Mouse (Mus musculus): Measurements from ENCODE around the gene Ccdc93. TPM values are rescaled to one million over a fixed set of nuclear protein-coding genes. Genes with fewer than 3 reads are reported as not detected.

The Ccdc93 gene
- polyA plus RNA-seq, 1 experiment from 2014 or later, result 6.4 TPM

DNA sequence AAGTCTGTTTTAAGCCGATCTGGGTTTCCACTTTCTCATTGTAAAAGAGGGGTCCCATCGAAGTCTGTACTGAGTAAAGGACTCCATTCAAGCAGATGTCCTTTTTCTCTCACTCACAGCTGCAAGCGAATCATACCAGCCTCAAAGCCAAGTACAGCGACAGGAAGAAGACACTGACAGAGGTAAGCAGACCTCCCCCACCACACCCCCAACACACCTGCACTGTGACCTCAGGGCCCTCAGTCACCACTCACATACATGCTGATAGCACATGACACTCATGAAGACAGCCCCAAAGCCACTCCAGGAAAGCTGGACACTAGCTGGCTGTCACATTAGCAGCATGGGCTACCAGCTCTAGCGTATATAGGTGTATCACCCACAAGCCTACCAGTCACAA is 46.9 kb downstream of the Ccdc93 start:
- WGBS, result 85% methylated on average over 5 of the region's 5 CpGs
- Histone ChIP-seq H3K4me1 (replicated peaks) (no peaks in the 10 kb centered on the region), H3K9me3 (replicated peaks) (no peaks in the 10 kb centered on the region), H3K27ac (no peak overlapping the region; the same call in 1 of the 2 replicates), H3K4me3 (no peak overlapping the region), H3K4me2 (no peak overlapping the region), H3K27me3 (no peaks in the 10 kb centered on the region), H3K9ac (no peak overlapping the region), H3K36me3 (peaks cover 47% of the 10 kb centered on the region)
- ATAC-seq (replicated peaks; ENCODE audit: insufficient number of reproducible peaks, insufficient read depth, low FRiP score, low read depth), result no peak

DNA sequence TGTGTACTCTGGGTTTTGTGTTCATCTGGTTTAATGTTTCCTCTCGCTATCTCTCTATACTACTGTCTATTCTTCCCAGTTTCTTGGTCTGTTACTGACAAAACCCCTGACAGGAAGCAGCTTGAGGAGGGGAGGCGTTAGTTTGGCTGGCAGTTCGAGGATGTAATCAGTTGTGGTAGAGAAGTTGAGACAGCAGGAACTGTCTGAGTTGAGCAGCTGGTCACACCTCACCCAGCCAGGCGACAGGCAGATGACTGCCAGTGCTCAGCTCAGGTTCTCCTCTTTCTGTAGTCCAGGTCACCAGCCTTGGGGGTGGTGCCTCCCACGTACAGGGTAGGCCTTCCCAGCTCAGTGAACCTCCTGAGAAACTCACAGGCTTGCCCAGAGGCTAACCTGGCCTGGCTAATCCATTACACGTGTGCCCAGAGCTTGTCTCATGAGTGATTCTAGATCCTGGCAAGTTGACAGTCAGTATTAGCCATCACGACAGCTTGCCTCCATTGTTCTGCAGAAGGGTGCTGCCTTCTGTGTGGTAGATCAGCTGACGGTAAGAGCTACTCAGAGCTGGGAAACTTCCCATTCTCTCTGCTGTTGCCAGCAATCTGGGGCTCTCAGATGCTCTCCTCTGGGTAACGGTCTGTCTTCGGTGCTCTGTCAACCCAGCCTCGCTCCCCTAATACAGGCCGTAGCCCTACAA is 47.6 kb downstream of the Ccdc93 start:
- no peak overlapping the region for H3K9ac ChIP-seq
- no peak overlapping the region for H3K4me2 ChIP-seq
- no peaks in the 10 kb centered on the region for H3K9me3 ChIP-seq (replicated peaks)
- WGBS, result 69% methylated on average over 12 of the region's 12 CpGs
- H3K4me3 ChIP-seq, result no peak overlapping the region
- no peak overlapping the region; the same call in 1 of the 2 replicates for H3K27ac ChIP-seq
- H3K4me1 ChIP-seq (replicated peaks), result no peaks in the 10 kb centered on the region
- peaks cover 55% of the 10 kb centered on the region for H3K36me3 ChIP-seq
- ATAC-seq (replicated peaks; ENCODE audit: insufficient number of reproducible peaks, insufficient read depth, low FRiP score, low read depth), result no peak; the same call in 1 of the 2 replicates
- no peaks in the 10 kb centered on the region for H3K27me3 ChIP-seq

DNA sequence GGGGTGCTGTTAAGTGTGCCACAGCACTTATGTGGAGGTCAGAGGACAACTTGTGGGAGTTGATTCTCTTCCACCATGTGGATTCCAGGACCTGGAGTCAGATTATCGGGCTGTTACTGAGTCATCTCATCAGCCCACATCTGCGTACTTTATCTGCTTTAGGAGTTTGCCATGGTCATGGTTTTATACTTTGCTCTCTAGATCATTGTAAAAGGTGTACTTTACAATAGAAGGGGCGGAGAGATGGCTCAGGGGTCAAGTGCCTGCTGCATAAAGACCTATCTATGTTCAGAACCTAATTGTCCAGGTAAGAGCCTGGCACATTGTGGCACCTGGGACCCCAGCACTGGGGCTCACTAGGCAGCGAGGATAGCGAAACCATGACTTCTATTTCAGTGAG is 48.6 kb downstream of the Ccdc93 start:
- Histone ChIP-seq H3K4me1 (replicated peaks) (no peaks in the 10 kb centered on the region), H3K36me3 (peaks cover 55% of the 10 kb centered on the region), H3K9ac (no peak overlapping the region), H3K4me2 (no peak overlapping the region), H3K9me3 (replicated peaks) (no peaks in the 10 kb centered on the region), H3K4me3 (no peak overlapping the region), H3K27me3 (no peaks in the 10 kb centered on the region), H3K27ac (no peak overlapping the region)
- no peak for ATAC-seq (replicated peaks; ENCODE audit: insufficient number of reproducible peaks, insufficient read depth, low FRiP score, low read depth)
- 88% methylated on average over 5 of the region's 5 CpGs for WGBS

DNA sequence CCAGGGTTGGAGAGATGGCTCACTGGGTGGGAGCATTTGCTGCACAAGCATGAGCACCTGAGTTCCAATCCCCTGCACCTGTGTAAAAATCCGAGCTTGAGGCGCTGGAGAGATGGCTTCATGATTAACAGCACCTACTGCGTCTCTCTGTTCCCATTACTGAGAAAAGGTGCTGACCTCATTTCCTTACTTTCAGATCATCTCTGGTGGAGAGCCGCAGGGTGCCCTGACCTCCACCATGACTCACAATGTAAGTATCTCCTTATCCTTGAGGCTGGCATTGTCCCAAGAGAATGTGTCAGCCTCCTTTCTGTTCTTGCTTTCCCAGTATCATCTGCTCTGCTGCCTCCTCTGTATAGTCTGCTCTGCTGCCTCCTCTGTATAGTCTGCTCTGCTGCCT is 52.2 kb downstream of the Ccdc93 start:
- no peak overlapping the region for H3K27ac ChIP-seq
- H3K4me2 ChIP-seq, result no peak overlapping the region
- H3K9me3 ChIP-seq (replicated peaks), result no peaks in the 10 kb centered on the region
- no peak overlapping the region for H3K4me3 ChIP-seq
- WGBS, result 60% methylated on average over 4 of the region's 4 CpGs
- no peak for ATAC-seq (replicated peaks; ENCODE audit: insufficient number of reproducible peaks, insufficient read depth, low FRiP score, low read depth)
- H3K9ac ChIP-seq, result no peak overlapping the region
- no peaks in the 10 kb centered on the region for H3K27me3 ChIP-seq
- no peaks in the 10 kb centered on the region for H3K4me1 ChIP-seq (replicated peaks)
- H3K36me3 ChIP-seq, result peaks cover 58% of the 10 kb centered on the region

DNA sequence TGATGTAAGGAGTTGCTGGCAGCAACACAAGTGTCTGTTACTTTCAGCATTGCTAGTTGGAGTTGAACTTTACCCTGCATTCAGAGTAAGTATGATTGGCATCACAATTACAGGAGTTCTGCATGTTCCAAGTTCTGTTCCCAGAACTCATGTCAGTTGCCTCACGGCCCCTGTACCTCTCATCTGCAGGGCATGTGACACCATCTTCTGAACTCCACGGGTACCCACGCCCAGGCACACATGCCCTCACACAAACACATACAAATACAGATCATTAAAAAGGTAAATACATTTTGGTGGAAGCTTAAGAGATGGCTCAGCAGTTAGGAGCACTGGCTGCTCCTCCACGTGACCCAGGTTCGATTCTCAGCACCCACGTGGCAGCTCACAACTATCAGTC is 56.0 kb downstream of the Ccdc93 start:
- no peaks in the 10 kb centered on the region for H3K9me3 ChIP-seq (replicated peaks)
- no peak overlapping the region for H3K4me3 ChIP-seq
- H3K9ac ChIP-seq, result no peak overlapping the region
- H3K27ac ChIP-seq, result no peak overlapping the region
- 84% methylated on average over 6 of the region's 6 CpGs for WGBS
- peaks cover 45% of the 10 kb centered on the region for H3K36me3 ChIP-seq
- no peaks in the 10 kb centered on the region for H3K27me3 ChIP-seq
- no peak for ATAC-seq (replicated peaks; ENCODE audit: insufficient number of reproducible peaks, insufficient read depth, low FRiP score, low read depth)
- H3K4me1 ChIP-seq (replicated peaks), result no peaks in the 10 kb centered on the region
- no peak overlapping the region for H3K4me2 ChIP-seq

DNA sequence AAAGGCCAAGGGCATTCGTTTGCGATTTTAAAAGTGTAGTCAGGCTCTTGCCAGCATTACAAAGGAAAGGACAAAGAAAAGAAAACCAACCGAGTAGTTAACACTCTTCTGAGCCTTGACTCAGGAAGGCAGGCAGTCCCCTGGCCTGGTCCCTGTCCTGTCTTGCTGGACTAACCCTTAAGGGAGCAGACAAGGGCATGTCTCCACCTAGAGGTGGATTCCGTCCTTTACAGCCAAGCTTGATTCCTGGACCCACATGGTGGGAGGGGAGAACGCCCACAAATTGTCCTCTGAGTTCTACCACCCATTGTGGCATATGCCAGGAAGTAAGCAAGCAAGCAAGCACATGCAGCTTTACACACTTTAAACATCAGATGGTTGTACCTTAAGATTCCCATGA is 59.4 kb downstream of the Ccdc93 start:
- Histone ChIP-seq H3K4me2 (no peak overlapping the region), H3K36me3 (peaks cover 56% of the 10 kb centered on the region), H3K27ac (no peak overlapping the region), H3K4me3 (no peak overlapping the region), H3K4me1 (replicated peaks) (no peaks in the 10 kb centered on the region), H3K9me3 (replicated peaks) (no peaks in the 10 kb centered on the region), H3K9ac (no peak overlapping the region), H3K27me3 (no peaks in the 10 kb centered on the region)
- no peak for ATAC-seq (replicated peaks; ENCODE audit: insufficient number of reproducible peaks, insufficient read depth, low FRiP score, low read depth)
- 30% methylated on average over 5 of the region's 5 CpGs for WGBS

DNA sequence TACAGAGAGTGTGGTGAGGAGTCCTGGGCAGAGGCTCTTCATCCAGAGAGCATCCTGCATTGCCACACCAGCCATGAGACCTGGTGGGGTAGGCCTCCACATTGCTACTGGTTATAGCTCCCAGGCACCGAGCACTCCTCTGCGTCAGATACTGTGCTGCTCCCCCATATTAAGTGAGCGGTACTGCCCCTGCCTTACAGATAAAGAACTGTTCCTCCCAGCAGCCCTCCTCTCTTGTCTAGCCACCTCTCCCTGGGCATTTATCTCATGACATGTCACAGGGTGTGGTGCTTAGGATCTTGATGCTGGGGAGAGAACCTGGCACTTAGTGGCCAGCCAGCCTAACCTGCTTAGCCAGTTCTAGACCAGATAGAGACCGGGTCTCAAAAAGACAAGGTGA is 66.2 kb downstream of the Ccdc93 start:
- no peak overlapping the region for H3K4me2 ChIP-seq
- peaks cover 75% of the 10 kb centered on the region for H3K36me3 ChIP-seq
- H3K9ac ChIP-seq, result no peak overlapping the region
- H3K27me3 ChIP-seq, result no peaks in the 10 kb centered on the region
- H3K4me1 ChIP-seq (replicated peaks), result no peaks in the 10 kb centered on the region
- no peak for ATAC-seq (replicated peaks; ENCODE audit: insufficient number of reproducible peaks, insufficient read depth, low FRiP score, low read depth)
- WGBS, result 91% methylated on average over 4 of the region's 4 CpGs
- no peak overlapping the region for H3K27ac ChIP-seq
- H3K4me3 ChIP-seq, result no peak overlapping the region
- no peaks in the 10 kb centered on the region for H3K9me3 ChIP-seq (replicated peaks)

DNA sequence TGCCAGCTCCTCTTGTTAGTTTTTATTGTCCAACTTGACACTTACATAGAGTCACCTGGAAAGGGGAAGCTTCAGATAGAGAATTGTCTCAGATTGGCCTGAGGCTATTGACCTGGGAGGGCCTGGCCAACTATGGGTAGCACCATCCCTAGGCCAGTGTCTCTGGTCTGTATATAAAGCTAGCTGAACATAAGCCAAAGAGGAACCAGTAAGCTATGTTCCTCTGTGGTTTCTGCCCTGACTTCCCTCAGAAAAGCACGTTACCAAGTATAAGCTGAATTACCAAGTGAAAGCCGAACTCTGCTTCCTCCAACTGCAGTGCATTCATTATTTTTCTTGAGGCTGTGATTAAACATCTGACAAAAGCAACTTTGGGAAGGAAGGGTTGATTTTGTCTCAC is 77.9 kb downstream of the Ccdc93 start:
- no peaks in the 10 kb centered on the region for H3K4me1 ChIP-seq (replicated peaks)
- ATAC-seq (replicated peaks; ENCODE audit: insufficient number of reproducible peaks, insufficient read depth, low FRiP score, low read depth), result no peak
- H3K4me3 ChIP-seq, result no peak overlapping the region
- H3K4me2 ChIP-seq, result no peak overlapping the region
- H3K9me3 ChIP-seq (replicated peaks), result 0 out of 2 replicates have a peak, but pooled peaks cover 4% of the 10 kb centered on the region
- H3K9ac ChIP-seq, result no peak overlapping the region
- no peaks in the 10 kb centered on the region for H3K27me3 ChIP-seq
- H3K36me3 ChIP-seq, result peaks cover 4% of the 10 kb centered on the region
- H3K27ac ChIP-seq, result no peak overlapping the region
- 76% methylated on average over 2 of the region's 2 CpGs for WGBS

DNA sequence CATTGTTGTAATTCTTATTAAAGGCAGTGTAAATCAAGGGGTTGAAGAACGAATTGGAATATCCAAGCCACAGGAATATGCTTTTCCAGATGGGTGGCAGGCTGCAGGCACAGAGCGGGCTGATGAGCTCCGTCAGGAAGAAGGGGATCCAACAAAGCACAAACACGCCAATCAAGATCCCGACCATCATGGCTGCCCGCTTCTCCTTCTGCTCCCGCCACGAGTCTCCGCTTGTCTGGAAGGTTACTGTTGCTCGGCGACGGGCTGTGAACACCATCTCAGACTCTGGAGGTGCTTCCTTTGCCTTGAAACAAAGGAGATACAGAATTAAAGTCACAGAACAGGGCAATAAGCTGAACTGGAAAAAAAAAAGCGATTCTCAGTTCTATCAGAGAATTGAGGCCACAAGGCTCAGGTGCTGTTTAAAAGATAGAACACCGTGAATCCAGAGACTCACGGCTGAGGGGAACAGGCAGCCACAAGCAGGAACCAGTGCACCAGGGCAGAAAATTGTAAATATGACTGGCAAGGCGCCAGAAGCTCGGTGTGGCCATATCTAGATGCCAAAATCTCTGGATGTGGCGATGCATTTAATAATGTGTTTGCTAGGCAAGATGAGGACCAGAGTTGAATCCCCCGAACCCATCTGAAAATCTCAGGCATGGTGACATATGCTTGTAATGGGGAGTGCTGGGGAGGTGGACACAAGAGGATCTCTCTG is 79.7 kb downstream of the Ccdc93 start:
- Histone ChIP-seq H3K9me3 (replicated peaks) (0 out of 2 replicates have a peak, but pooled peaks cover 4% of the 10 kb centered on the region), H3K4me1 (replicated peaks) (no peaks in the 10 kb centered on the region), H3K36me3 (peaks cover 4% of the 10 kb centered on the region; the same call in 1 of the 2 replicates), H3K4me3 (no peak overlapping the region), H3K4me2 (no peak overlapping the region), H3K27ac (no peak overlapping the region), H3K27me3 (no peaks in the 10 kb centered on the region), H3K9ac (no peak overlapping the region)
- no peak for ATAC-seq (replicated peaks; ENCODE audit: insufficient number of reproducible peaks, insufficient read depth, low FRiP score, low read depth)
- 82% methylated on average over 19 of the region's 19 CpGs for WGBS

DNA sequence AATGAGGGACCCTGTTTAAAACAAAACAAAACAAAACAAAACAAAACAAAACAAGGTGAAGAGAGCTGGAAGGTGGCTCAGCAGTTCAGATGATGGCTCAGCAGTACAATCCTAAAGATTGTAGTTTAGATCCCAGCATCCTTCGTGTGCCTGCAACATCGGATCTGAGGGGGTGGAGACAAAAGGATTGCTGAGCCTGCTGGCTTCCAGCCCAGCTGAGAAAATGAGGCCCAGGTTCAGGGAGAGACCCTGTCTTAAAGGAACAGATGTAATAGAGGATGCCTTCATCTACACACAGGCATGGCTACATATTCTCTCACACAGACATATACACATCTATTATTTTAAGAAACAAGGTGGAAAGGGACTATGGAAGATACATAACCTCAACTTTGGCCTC is 80.3 kb downstream of the Ccdc93 start:
- WGBS, result 36% methylated on average over 2 of the region's 2 CpGs
- no peaks in the 10 kb centered on the region for H3K4me1 ChIP-seq (replicated peaks)
- no peak overlapping the region for H3K27ac ChIP-seq
- H3K4me2 ChIP-seq, result no peak overlapping the region
- H3K36me3 ChIP-seq, result peaks cover 4% of the 10 kb centered on the region; the same call in 1 of the 2 replicates
- H3K27me3 ChIP-seq, result no peaks in the 10 kb centered on the region
- no peak overlapping the region for H3K4me3 ChIP-seq
- H3K9ac ChIP-seq, result no peak overlapping the region
- no peak for ATAC-seq (replicated peaks; ENCODE audit: insufficient number of reproducible peaks, insufficient read depth, low FRiP score, low read depth)
- 0 out of 2 replicates have a peak, but pooled peaks cover 4% of the 10 kb centered on the region for H3K9me3 ChIP-seq (replicated peaks)

DNA sequence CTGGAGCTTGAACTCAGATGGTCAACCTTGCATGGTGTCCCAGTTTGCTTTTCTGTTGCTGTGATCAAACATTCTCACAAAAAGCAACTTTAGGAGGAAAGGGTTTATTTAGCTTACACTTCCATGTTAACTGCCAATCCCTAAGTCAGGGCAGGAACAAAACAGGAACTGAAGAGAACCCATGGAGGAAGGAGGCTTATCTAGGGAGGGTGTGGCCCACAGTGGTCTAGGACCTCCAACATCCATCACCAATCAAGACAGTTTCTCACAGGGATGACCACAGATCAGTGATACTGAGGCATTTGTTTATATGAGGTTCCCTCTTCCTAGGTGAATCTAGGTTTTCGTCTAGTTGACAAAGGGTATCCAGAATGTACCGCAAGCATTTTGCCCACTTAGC is 81.1 kb downstream of the Ccdc93 start:
- Histone ChIP-seq H3K9ac (no peak overlapping the region), H3K27me3 (no peaks in the 10 kb centered on the region), H3K9me3 (replicated peaks) (0 out of 2 replicates have a peak, but pooled peaks cover 4% of the 10 kb centered on the region), H3K27ac (no peak overlapping the region), H3K4me2 (no peak overlapping the region), H3K4me3 (no peak overlapping the region), H3K36me3 (peaks cover 4% of the 10 kb centered on the region; the same call in 1 of the 2 replicates), H3K4me1 (replicated peaks) (no peaks in the 10 kb centered on the region)
- no peak for ATAC-seq (replicated peaks; ENCODE audit: insufficient number of reproducible peaks, insufficient read depth, low FRiP score, low read depth)
- WGBS, result 84% methylated on average over 2 of the region's 2 CpGs

DNA sequence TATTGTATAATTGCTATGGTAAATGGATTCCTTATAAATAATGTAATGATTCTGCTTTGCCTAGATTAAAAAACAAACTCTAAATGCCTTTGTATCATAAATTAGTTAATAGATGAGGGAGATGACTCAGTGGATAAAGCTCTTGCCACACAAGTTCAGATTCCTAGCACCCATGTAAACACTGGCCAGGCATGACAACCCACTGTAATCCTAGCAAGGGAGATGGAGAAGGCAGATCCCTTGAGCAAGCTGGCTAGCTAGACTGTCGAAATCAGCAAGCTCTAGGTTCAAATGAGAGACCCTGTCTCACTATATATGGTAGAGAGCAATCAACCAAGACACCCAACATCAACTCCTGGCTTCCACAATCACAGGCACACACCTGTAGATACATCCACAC is 87.8 kb downstream of the Ccdc93 start:
- ATAC-seq (replicated peaks; ENCODE audit: insufficient number of reproducible peaks, insufficient read depth, low FRiP score, low read depth), result no peak
- Histone ChIP-seq H3K4me1 (replicated peaks) (no peaks in the 10 kb centered on the region), H3K9me3 (replicated peaks) (no peaks in the 10 kb centered on the region), H3K4me3 (no peak overlapping the region), H3K9ac (no peak overlapping the region), H3K36me3 (no peaks in the 10 kb centered on the region), H3K27ac (no peak overlapping the region), H3K27me3 (no peaks in the 10 kb centered on the region), H3K4me2 (no peak overlapping the region)
- 52% methylated on average over 1 of the region's 1 CpGs for WGBS
